ENCODE assay signal across 8 mouse cellular contexts in the genomic region with DNA sequence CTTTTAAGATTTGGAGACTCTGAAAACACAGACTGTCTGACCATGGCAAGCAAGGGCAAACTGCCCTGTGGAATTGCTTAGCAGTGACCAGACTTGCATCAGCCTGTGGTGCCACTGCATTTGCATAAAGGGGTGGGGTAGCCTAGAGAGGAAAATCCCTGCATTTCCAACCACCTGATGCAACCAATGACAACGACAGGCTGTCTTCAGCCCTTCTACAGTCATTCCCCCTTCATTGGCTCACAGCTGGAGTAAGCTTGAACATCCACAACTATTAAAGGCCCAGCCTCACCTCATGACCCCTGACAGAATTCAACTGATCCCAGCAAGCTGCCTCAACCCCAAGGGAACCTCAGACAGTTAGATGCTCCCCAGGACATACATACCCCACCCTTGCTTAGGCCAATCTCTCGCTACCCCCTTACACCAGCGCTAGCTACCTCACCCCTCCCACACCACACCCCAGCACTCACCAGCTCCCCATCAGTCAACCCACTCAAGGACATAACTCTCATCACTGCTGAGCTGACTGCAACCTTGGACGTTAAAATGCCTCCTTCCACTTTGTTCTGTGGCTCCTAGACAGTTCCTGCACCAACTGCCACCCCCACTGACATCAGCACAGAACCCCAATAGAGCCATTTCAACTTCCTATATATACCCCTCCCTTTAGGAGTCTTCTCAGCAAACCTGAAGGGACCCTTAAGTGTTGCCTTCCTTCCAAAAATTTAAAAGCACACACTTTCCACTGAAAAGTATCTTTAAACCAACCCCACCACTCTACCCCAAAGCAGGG. TPM values are rescaled to one million over a fixed set of nuclear protein-coding genes. Genes with fewer than 3 reads are reported as not detected.
A peak's percentile ranks its signal among the peaks of the same experiment; 100 is the strongest.
DNase-seq lines count a peak whose midpoint lies in the region; ATAC-seq and TF ChIP-seq lines count a peak whose summit lies in the region.

No protein-coding gene starts in this region.

- TF ChIP-seq EP300 in liver, postnatal 0 days (IDR thresholded peaks at IDR 0.05; ENCODE audit: low read depth): 0 out of 2 replicates have a peak, but pooled peaks have one; percentile 12

- H3K27me3 ChIP-seq in hindbrain, embryonic 13.5 days: no peaks in the 10 kb centered on the region
- H3K27me3 ChIP-seq in liver, postnatal 0 days (ENCODE audit: insufficient read depth, low read length): no peaks in the 10 kb centered on the region
- no peaks in the 10 kb centered on the region for H3K27me3 ChIP-seq in stomach, embryonic 15.5 days (replicated peaks)

- TF ChIP-seq CTCF in lung, adult 2 months (IDR thresholded peaks at IDR 0.05; ENCODE audit: insufficient read depth, low read length): no peak
- no peak for TF ChIP-seq CTCF in liver, postnatal 0 days (IDR thresholded peaks at IDR 0.05; ENCODE audit: low read depth)

- H3K9me3 ChIP-seq in hindbrain, embryonic 13.5 days: no peaks in the 10 kb centered on the region
- H3K9me3 ChIP-seq in liver, postnatal 0 days (ENCODE audit: low read length): no peaks in the 10 kb centered on the region
- no peaks in the 10 kb centered on the region for H3K9me3 ChIP-seq in stomach, embryonic 15.5 days

- H3K4me3 ChIP-seq in lung, adult 2 months (replicated peaks; ENCODE audit: extremely low read depth, low read depth, low read length): no peak overlapping the region
- peak overlapping the region; percentile 58 for H3K4me3 ChIP-seq in hindbrain, embryonic 13.5 days
- H3K4me3 ChIP-seq in liver, postnatal 0 days (ENCODE audit: low read depth, low read length): peak overlapping the region; percentile 53; the same call in 1 of the 2 replicates
- peak overlapping the region; percentile 47 for H3K4me3 ChIP-seq in stomach, embryonic 15.5 days (replicated peaks)

- no peak for ATAC-seq in hindbrain, embryonic 13.5 days (ENCODE audit: low FRiP score)
- ATAC-seq in liver, postnatal 0 days: peak; percentile 80
- no peak for ATAC-seq in stomach, embryonic 15.5 days (ENCODE audit: insufficient read depth, low FRiP score, low read depth)

- peaks cover 60% of the 10 kb centered on the region for H3K36me3 ChIP-seq in hindbrain, embryonic 13.5 days
- H3K36me3 ChIP-seq in liver, postnatal 0 days (replicated peaks; ENCODE audit: insufficient read depth, low read length): peaks cover 49% of the 10 kb centered on the region
- H3K36me3 ChIP-seq in stomach, embryonic 15.5 days: peaks cover 53% of the 10 kb centered on the region

- no peak for TF ChIP-seq POLR2A in lung, adult 2 months (IDR thresholded peaks at IDR 0.05; ENCODE audit: borderline replicate concordance, extremely low read depth, low read depth, low read length)

- H3K9ac ChIP-seq in hindbrain, embryonic 13.5 days: peak overlapping the region; percentile 81
- H3K9ac ChIP-seq in liver, postnatal 0 days (replicated peaks): peak overlapping the region; percentile 56
- H3K9ac ChIP-seq in stomach, embryonic 15.5 days: no peak overlapping the region

- WGBS in lung, adult 2 months: 27% methylated on average over 4 of the region's 4 CpGs
- 37% methylated on average over 4 of the region's 4 CpGs for WGBS in hindbrain, embryonic 13.5 days
- 33% methylated on average over 4 of the region's 4 CpGs for WGBS in liver, postnatal 0 days (ENCODE audit: insufficient replicate concordance)
- 34% methylated on average over 4 of the region's 4 CpGs for WGBS in stomach, embryonic 15.5 days

- H3K4me1 ChIP-seq in lung, adult 2 months (ENCODE audit: control insufficient read depth, insufficient read depth, low read length): peaks cover 33% of the 10 kb centered on the region
- H3K4me1 ChIP-seq in hindbrain, embryonic 13.5 days (replicated peaks): peaks cover 59% of the 10 kb centered on the region
- H3K4me1 ChIP-seq in liver, postnatal 0 days (ENCODE audit: insufficient read depth): peaks cover 50% of the 10 kb centered on the region
- peaks cover 52% of the 10 kb centered on the region for H3K4me1 ChIP-seq in stomach, embryonic 15.5 days

- DNase-seq in lung, adult 18-20 months: peak; percentile 38 to 57
- DNase-seq in lung, adult 2 months: no peak
- DNase-seq in adrenal gland, postnatal 36 days: peak; percentile 70 to 78
- peak; percentile 54 for DNase-seq in liver, postnatal 0 days
- no peak for DNase-seq in cerebellum, postnatal 10 days
- DNase-seq in frontal cortex, postnatal 10 days (ENCODE audit: low spot score in 2 of 2): no peak

- peak overlapping the region; percentile 99 for H3K4me2 ChIP-seq in hindbrain, embryonic 13.5 days
- peak overlapping the region; percentile 88 for H3K4me2 ChIP-seq in liver, postnatal 0 days (ENCODE audit: low read depth, low read length)
- H3K4me2 ChIP-seq in stomach, embryonic 15.5 days: peak overlapping the region; percentile 95

- peak overlapping the region; percentile 95 for H3K27ac ChIP-seq in hindbrain, embryonic 13.5 days
- peak overlapping the region; percentile 60 for H3K27ac ChIP-seq in liver, postnatal 0 days (ENCODE audit: low read depth)
- H3K27ac ChIP-seq in stomach, embryonic 15.5 days: peak overlapping the region; percentile 84; the same call in 1 of the 2 replicates

RNA-seq across cellular contexts. Expression of gene Nfe2l1, which starts 6.9 kb away (rescaled TPM):
- polyA plus RNA-seq in lung, adult 2 months (2012; rRNA removed): 225 and 264 TPM in 2 replicates
- 100 to 1,000 TPM; 526 to 605 TPM for total RNA-seq in adrenal gland, postnatal 36 days (2021)
- 69.8 and 72.6 TPM in 2 replicates for polyA plus RNA-seq in hindbrain, embryonic 13.5 days (2015; fragmentation: Nextera tagmentation; extraction: Ambion mirVana)
- 17.6 and 22.1 TPM in 2 replicates for polyA plus RNA-seq in liver, postnatal 0 days (2015; fragmentation: Nextera tagmentation; extraction: Ambion mirVana)
- 52.6 and 54.1 TPM in 2 replicates for polyA plus RNA-seq in stomach, embryonic 15.5 days (2015; fragmentation: Nextera tagmentation; extraction: Ambion mirVana)

RNA-seq across cellular contexts. Expression of gene Copz2, which starts 26.8 kb away (rescaled TPM):
- 39.7 and 44.8 TPM in 2 replicates for polyA plus RNA-seq in lung, adult 2 months (2012; rRNA removed)
- total RNA-seq in adrenal gland, postnatal 36 days (2021): 10 to 100 TPM; 57.4 to 63.3 TPM
- 27.3 and 31.7 TPM in 2 replicates for polyA plus RNA-seq in hindbrain, embryonic 13.5 days (2015; fragmentation: Nextera tagmentation; extraction: Ambion mirVana)
- 51.0 and 55.5 TPM in 2 replicates for polyA plus RNA-seq in liver, postnatal 0 days (2015; fragmentation: Nextera tagmentation; extraction: Ambion mirVana)
- polyA plus RNA-seq in stomach, embryonic 15.5 days (2015; fragmentation: Nextera tagmentation; extraction: Ambion mirVana): 124 and 125 TPM in 2 replicates

RNA-seq across cellular contexts. Expression of gene Cbx1, which starts 33.9 kb away (rescaled TPM):
- polyA plus RNA-seq in lung, adult 2 months (2012; rRNA removed): 15.3 and 19.0 TPM in 2 replicates
- 10 to 100 TPM; 77.2 to 78.2 TPM for total RNA-seq in adrenal gland, postnatal 36 days (2021)
- 108 and 109 TPM in 2 replicates for polyA plus RNA-seq in hindbrain, embryonic 13.5 days (2015; fragmentation: Nextera tagmentation; extraction: Ambion mirVana)
- polyA plus RNA-seq in liver, postnatal 0 days (2015; fragmentation: Nextera tagmentation; extraction: Ambion mirVana): 20.7 and 24.9 TPM in 2 replicates
- polyA plus RNA-seq in stomach, embryonic 15.5 days (2015; fragmentation: Nextera tagmentation; extraction: Ambion mirVana): 99.1 and 99.2 TPM in 2 replicates

RNA-seq across cellular contexts. Expression of gene Snx11, which starts 45.5 kb away (rescaled TPM):
- 23.5 and 26.8 TPM in 2 replicates for polyA plus RNA-seq in lung, adult 2 months (2012; rRNA removed)
- total RNA-seq in adrenal gland, postnatal 36 days (2021): 10 to 100 TPM; 21.1 to 35.0 TPM
- 69.0 and 71.8 TPM in 2 replicates for polyA plus RNA-seq in hindbrain, embryonic 13.5 days (2015; fragmentation: Nextera tagmentation; extraction: Ambion mirVana)
- 7.0 and 7.5 TPM in 2 replicates for polyA plus RNA-seq in liver, postnatal 0 days (2015; fragmentation: Nextera tagmentation; extraction: Ambion mirVana)
- 16.5 and 17.4 TPM in 2 replicates for polyA plus RNA-seq in stomach, embryonic 15.5 days (2015; fragmentation: Nextera tagmentation; extraction: Ambion mirVana)

Comparison
In these comparisons a context has a peak if more than half of its experiments do, and no peak if none do; other contexts are left out.
1. DNase-seq: peak in lung, adult 18-20 months (2 of 2), adrenal gland, postnatal 36 days (2 of 2) and liver, postnatal 0 days (single experiment); none in lung, adult 2 months (single experiment), cerebellum, postnatal 10 days (0 of 2) and frontal cortex, postnatal 10 days (0 of 2).
2. Peak in every context shown above with its lines, with median percentiles within 50 percentile points of each other: H3K27ac ChIP-seq and H3K4me2 ChIP-seq.